Mouse (Mus musculus) bone marrow, adult 2 months (tissue): Measurements from ENCODE around the gene Ptpn11.

ENCODE experiments used
- CTCF ChIP-seq: fragments of 200-500 bp; IDR thresholded peaks from 2 replicates; pipeline ENCODE4 v1.5.1; 2011; ENCODE audit warnings: low read length, control low read depth; ENCODE audit not compliant: control insufficient read depth, insufficient read depth
- POLR2A ChIP-seq: fragments of 200-500 bp; IDR thresholded peaks from 2 replicates; pipeline ENCODE4 v1.6.1; 2011; ENCODE audit warnings: low read depth, mild to moderate bottlenecking, control low read depth, low read length, borderline replicate concordance; ENCODE audit not compliant: control insufficient read depth

GRCm38 (mm10) chr5:121238208-121238607 is 47.0 kb upstream of the Ptpn11 start:
- TF ChIP-seq CTCF: no peak
- TF ChIP-seq POLR2A: no peak
